Mouse (Mus musculus) CD8-positive naive resting alpha-beta T cell, adult 2 months (primary cell): ENCODE measurements around the gene Vmn1r62.
"Not testable (repeated sequence)": the region's sequence is repeated elsewhere in the genome, so short reads cannot be mapped to it uniquely, and the experiment has no call there.

Experiments used
- DNase-seq, 2 experiments: peaks; one replicate each; pipeline ENCODE4 v3.0.0; 2022; ENCODE audit warnings: low read depth in 2 of 2, low spot score in 2 of 2

Gene Vmn1r62

DNA sequence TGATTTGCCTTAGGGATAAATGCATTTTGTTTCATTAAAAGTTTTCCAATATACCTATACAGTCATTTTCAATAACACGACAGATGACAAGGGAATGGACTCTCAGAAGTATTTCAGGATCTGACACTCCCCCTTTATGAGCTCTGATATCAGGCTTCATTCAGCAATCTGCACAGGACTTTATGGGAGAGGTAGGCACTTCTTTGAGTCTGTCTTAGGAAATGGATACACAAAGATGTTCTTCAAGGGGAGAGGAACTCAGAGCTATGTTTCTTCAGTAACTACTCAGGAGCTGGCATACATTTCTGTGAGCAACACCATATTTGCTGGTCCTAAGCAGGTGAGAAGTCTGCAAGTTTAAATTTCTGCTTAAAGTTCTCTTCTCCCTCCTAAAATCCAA, at the start of gene Vmn1r62:
Vmn1r62 (plus strand) TSS at position 301 of the 400 bp plus-strand sequence.
- not testable (repeated sequence) for DNase-seq
